Mouse (Mus musculus): ENCODE data around the gene Olfr1208. TPM values are rescaled to one million over a fixed set of nuclear protein-coding genes. Genes with fewer than 3 reads are reported as not detected.

The Olfr1208 gene
- total RNA-seq (2014; fragmentation: Nextera tagmentation) (not detected in 2 replicates), total RNA-seq (2017) (not detected in 2 replicates)

- ATAC-seq (replicated peaks; ENCODE audit: poor library complexity, severe bottlenecking), result no peak
Measured at GRCm38 (mm10) chr2:88902211-88902610, at the start of gene Olfr1208. TSS of gene Olfr1208 (minus strand) at chr2:88902311.

GRCm38 (mm10) chr2:88938011-88938410 lies 35.9 kb upstream of the Olfr1208 start, which contains the start of gene Olfr1211:
TSS of gene Olfr1211 (minus strand) at chr2:88938111.
- ATAC-seq (replicated peaks; ENCODE audit: poor library complexity, severe bottlenecking), result no peak

- ATAC-seq (replicated peaks; ENCODE audit: poor library complexity, severe bottlenecking), result no peak
Measured at GRCm38 (mm10) chr2:88915057-88915456, 12.9 kb upstream of the Olfr1208 start, which contains the start of gene Olfr1209. TSS of gene Olfr1209 (minus strand) at chr2:88915157.

- ATAC-seq (replicated peaks; ENCODE audit: poor library complexity, severe bottlenecking), result no peak
Measured at GRCm38 (mm10) chr2:88862931-88863330, 39.2 kb downstream of the Olfr1208 start, which contains the start of gene Olfr1206. TSS of gene Olfr1206 (plus strand) at chr2:88863231.

GRCm38 (mm10) chr2:88848992-88849391 lies 53.1 kb downstream of the Olfr1208 start, which contains the start of gene Olfr1204:
TSS of gene Olfr1204 (plus strand) at chr2:88849292.
- ATAC-seq (replicated peaks; ENCODE audit: poor library complexity, severe bottlenecking), result no peak

Other genes starting within 250 kb of the Olfr1208 start
- gene Olfr1193, start 226.7 kb downstream of the Olfr1208 start, total RNA-seq (2014; fragmentation: Nextera tagmentation), result not detected in 2 replicates
- not detected in 2 replicates for gene Olfr1193, start 226.7 kb downstream of the Olfr1208 start, total RNA-seq (2017)
- gene Olfr1195, start 213.1 kb downstream of the Olfr1208 start, total RNA-seq (2014; fragmentation: Nextera tagmentation), result not detected in 2 replicates
- not detected in 2 replicates for gene Olfr1195, start 213.1 kb downstream of the Olfr1208 start, total RNA-seq (2017)
- gene Olfr1196, start 197.7 kb downstream of the Olfr1208 start, total RNA-seq (2014; fragmentation: Nextera tagmentation), result not detected in 2 replicates
- not detected in 2 replicates for gene Olfr1196, start 197.7 kb downstream of the Olfr1208 start, total RNA-seq (2017)
- gene Olfr1197, start 169.9 kb downstream of the Olfr1208 start, total RNA-seq (2014; fragmentation: Nextera tagmentation), result not detected in 2 replicates
- not detected in 2 replicates for gene Olfr1197, start 169.9 kb downstream of the Olfr1208 start, total RNA-seq (2017)
- gene Olfr1198, start 150.9 kb downstream of the Olfr1208 start, total RNA-seq (2014; fragmentation: Nextera tagmentation), result not detected in 2 replicates
- gene Olfr1198, start 150.9 kb downstream of the Olfr1208 start, total RNA-seq (2017), result not detected in 2 replicates
- not detected in 2 replicates for gene Olfr1199, start 141.8 kb downstream of the Olfr1208 start, total RNA-seq (2014; fragmentation: Nextera tagmentation)
- not detected in 2 replicates for gene Olfr1199, start 141.8 kb downstream of the Olfr1208 start, total RNA-seq (2017)
- not detected in 2 replicates for gene Olfr1200, start 131.8 kb downstream of the Olfr1208 start, total RNA-seq (2014; fragmentation: Nextera tagmentation)
- gene Olfr1200, start 131.8 kb downstream of the Olfr1208 start, total RNA-seq (2017), result not detected in 2 replicates
- gene Olfr1201, start 109.3 kb downstream of the Olfr1208 start, total RNA-seq (2014; fragmentation: Nextera tagmentation), result not detected in 2 replicates
- not detected in 2 replicates for gene Olfr1201, start 109.3 kb downstream of the Olfr1208 start, total RNA-seq (2017)
- not detected in 2 replicates for gene Olfr1202, start 87.8 kb downstream of the Olfr1208 start, total RNA-seq (2014; fragmentation: Nextera tagmentation)
- not detected in 2 replicates for gene Olfr1202, start 87.8 kb downstream of the Olfr1208 start, total RNA-seq (2017)
- not detected in 2 replicates for gene Olfr1205, start 72.6 kb downstream of the Olfr1208 start, total RNA-seq (2014; fragmentation: Nextera tagmentation)
- gene Olfr1205, start 72.6 kb downstream of the Olfr1208 start, total RNA-seq (2017), result not detected in 2 replicates
- not detected in 2 replicates for gene Olfr1204, start 53.0 kb downstream of the Olfr1208 start, total RNA-seq (2014; fragmentation: Nextera tagmentation)
- gene Olfr1204, start 53.0 kb downstream of the Olfr1208 start, total RNA-seq (2017), result not detected in 2 replicates
- gene Olfr1206, start 39.1 kb downstream of the Olfr1208 start, total RNA-seq (2014; fragmentation: Nextera tagmentation), result not detected in 2 replicates
- gene Olfr1206, start 39.1 kb downstream of the Olfr1208 start, total RNA-seq (2017), result not detected in 2 replicates
- gene Olfr1209, start 12.8 kb upstream of the Olfr1208 start, total RNA-seq (2014; fragmentation: Nextera tagmentation), result not detected in 2 replicates
- gene Olfr1209, start 12.8 kb upstream of the Olfr1208 start, total RNA-seq (2017), result not detected in 2 replicates
- not detected in 2 replicates for gene Olfr1211, start 35.8 kb upstream of the Olfr1208 start, total RNA-seq (2014; fragmentation: Nextera tagmentation)
- gene Olfr1211, start 35.8 kb upstream of the Olfr1208 start, total RNA-seq (2017), result not detected in 2 replicates
- gene Olfr1212, start 51.7 kb upstream of the Olfr1208 start, total RNA-seq (2014; fragmentation: Nextera tagmentation), result not detected in 2 replicates
- gene Olfr1212, start 51.7 kb upstream of the Olfr1208 start, total RNA-seq (2017), result not detected in 2 replicates
- gene Gm13762, start 78.0 kb upstream of the Olfr1208 start, total RNA-seq (2014; fragmentation: Nextera tagmentation), result not detected in 2 replicates
- gene Gm13762, start 78.0 kb upstream of the Olfr1208 start, total RNA-seq (2017), result not detected in 2 replicates
- not detected in 2 replicates for gene Olfr1214, start 90.3 kb upstream of the Olfr1208 start, total RNA-seq (2014; fragmentation: Nextera tagmentation)
- gene Olfr1214, start 90.3 kb upstream of the Olfr1208 start, total RNA-seq (2017), result not detected in 2 replicates
- not detected in 2 replicates for gene Olfr1215, start 104.7 kb upstream of the Olfr1208 start, total RNA-seq (2014; fragmentation: Nextera tagmentation)
- not detected in 2 replicates for gene Olfr1215, start 104.7 kb upstream of the Olfr1208 start, total RNA-seq (2017)
- gene Olfr1216, start 116.0 kb upstream of the Olfr1208 start, total RNA-seq (2014; fragmentation: Nextera tagmentation), result not detected in 2 replicates
- gene Olfr1216, start 116.0 kb upstream of the Olfr1208 start, total RNA-seq (2017), result not detected in 2 replicates
- not detected in 2 replicates for gene Olfr1217, start 129.8 kb upstream of the Olfr1208 start, total RNA-seq (2014; fragmentation: Nextera tagmentation)
- not detected in 2 replicates for gene Olfr1217, start 129.8 kb upstream of the Olfr1208 start, total RNA-seq (2017)
- gene Olfr1218, start 158.9 kb upstream of the Olfr1208 start, total RNA-seq (2014; fragmentation: Nextera tagmentation), result not detected in 2 replicates
- not detected in 2 replicates for gene Olfr1218, start 158.9 kb upstream of the Olfr1208 start, total RNA-seq (2017)
- not detected in 2 replicates for gene Olfr1219, start 181.2 kb upstream of the Olfr1208 start, total RNA-seq (2014; fragmentation: Nextera tagmentation)
- gene Olfr1219, start 181.2 kb upstream of the Olfr1208 start, total RNA-seq (2017), result not detected in 2 replicates
- gene Olfr1220, start 204.5 kb upstream of the Olfr1208 start, total RNA-seq (2014; fragmentation: Nextera tagmentation), result not detected in 2 replicates
- gene Olfr1220, start 204.5 kb upstream of the Olfr1208 start, total RNA-seq (2017), result not detected in 2 replicates
- gene Olfr1221, start 215.0 kb upstream of the Olfr1208 start, total RNA-seq (2014; fragmentation: Nextera tagmentation), result not detected in 2 replicates
- gene Olfr1221, start 215.0 kb upstream of the Olfr1208 start, total RNA-seq (2017), result not detected in 2 replicates
- gene Olfr1222, start 230.7 kb upstream of the Olfr1208 start, total RNA-seq (2014; fragmentation: Nextera tagmentation), result not detected in 2 replicates
- not detected in 2 replicates for gene Olfr1222, start 230.7 kb upstream of the Olfr1208 start, total RNA-seq (2017)
- not detected in 2 replicates for gene Olfr1223, start 249.2 kb upstream of the Olfr1208 start, total RNA-seq (2014; fragmentation: Nextera tagmentation)
- not detected in 2 replicates for gene Olfr1223, start 249.2 kb upstream of the Olfr1208 start, total RNA-seq (2017)

All from granulocyte monocyte progenitor cell, adult 5-6 weeks (primary cell).